Mouse (Mus musculus) E14TG2a.4 (cell line): ENCODE results near the gene Pdhb.

Experiments used
- CTCF ChIP-seq: conservative IDR thresholded peaks from 2 replicates; pipeline ENCODE4 v1.5.1; 2014; ENCODE audit warnings: low read length
- NANOG ChIP-seq: IDR thresholded peaks from 2 replicates; pipeline ENCODE4 v1.6.1; 2014; ENCODE audit warnings: borderline replicate concordance, low read length, mixed read lengths
- POU5F1 ChIP-seq: IDR thresholded peaks from 2 replicates; pipeline ENCODE4 v1.6.1; 2014; ENCODE audit warnings: low read length, borderline replicate concordance

- TF ChIP-seq CTCF (no peak), POU5F1 (no peak), NANOG (no peak)
These were observed 1.8 kb upstream of the Pdhb start for GRCm38 (mm10) chr14:8174634-8175033.
